Mouse (Mus musculus) CD8-positive naive resting alpha-beta T cell, adult 2 months (primary cell): ENCODE measurements at regions not wholly inside any gene's neighbourhood (a gene's known extent, or its start where the extent isn't known, plus 50 kb on each side); places are given as distances from the start of the nearest gene placed in this dataset.

ENCODE experiments used
- DNase-seq, 2 experiments: peaks; one replicate each; pipeline ENCODE4 v3.0.0; 2022; ENCODE audit warnings: low read depth in 2 of 2, low spot score in 2 of 2

DNA sequence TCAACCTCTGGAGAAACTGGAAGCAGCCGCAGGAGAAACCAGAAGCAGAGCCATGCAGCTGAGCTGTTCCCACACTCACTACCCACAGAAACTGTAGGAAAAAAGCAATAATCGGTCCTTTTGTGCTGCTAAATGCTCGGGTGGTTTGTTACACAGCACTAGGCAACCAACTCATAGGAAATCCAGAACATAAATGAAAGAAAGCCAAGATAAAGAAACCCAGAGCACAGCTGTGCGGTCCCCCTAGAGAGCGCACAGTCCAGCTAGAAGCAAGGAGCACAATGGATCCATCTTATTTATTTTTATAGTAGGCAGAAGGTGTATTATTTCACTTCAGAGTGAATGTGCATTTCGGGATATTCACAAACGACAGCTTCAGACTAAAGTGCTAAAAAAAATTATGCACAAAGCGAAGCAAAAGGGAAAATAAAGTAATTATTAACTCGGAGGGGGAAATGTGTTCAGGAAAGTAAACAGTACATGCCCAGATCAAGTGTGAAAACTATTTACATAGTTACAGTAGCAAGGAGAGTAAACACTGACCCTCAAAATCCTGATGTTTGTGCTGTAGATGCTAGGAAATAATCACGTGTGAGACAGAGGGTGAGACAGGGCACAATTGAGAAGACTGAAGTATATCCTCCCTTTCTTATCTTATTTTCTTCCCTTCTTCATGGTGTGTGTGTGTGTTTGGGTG lies 204.4 kb upstream of the Noct start:
- DNase-seq = no peak

DNA sequence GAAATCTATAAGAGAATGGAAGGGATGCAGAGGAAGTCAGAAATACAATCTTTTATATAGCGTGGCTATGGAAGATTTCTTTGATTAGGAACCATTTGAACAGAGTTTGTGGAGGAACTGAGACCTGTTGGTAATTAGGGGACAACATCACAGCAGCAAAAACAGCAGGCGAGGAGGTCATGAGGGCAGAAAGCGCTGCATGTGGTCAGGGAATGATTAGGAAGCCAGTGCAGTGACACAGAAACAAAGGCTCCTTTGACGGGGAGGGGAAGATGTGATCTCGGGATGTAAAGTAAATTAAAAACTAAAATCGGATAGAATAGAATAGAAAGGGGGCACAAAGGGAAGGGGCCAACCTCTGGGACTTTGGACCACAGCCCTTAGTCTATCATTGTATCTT lies 199.6 kb upstream of the Noct start:
- DNase-seq = no peak

DNA sequence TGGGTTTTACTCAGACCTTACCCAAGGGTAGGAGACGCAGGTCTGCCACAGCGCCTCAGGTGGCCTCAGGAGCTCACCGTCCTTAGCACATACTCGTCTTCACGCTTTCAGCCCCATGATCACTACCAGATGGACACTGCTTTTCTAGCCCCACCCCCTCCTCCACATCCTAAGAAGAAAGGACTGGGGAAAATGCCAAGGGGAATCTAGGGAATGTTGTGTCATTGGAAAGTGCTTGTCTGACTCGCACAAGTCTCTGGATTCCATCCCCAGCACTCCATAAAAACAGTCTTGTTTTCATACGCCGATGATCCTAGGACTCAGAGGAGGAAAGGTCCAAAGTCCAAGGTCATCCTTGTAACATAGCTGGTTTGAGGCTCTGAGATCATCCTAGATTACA lies 192.4 kb upstream of the Noct start:
- DNase-seq = no peak

DNA sequence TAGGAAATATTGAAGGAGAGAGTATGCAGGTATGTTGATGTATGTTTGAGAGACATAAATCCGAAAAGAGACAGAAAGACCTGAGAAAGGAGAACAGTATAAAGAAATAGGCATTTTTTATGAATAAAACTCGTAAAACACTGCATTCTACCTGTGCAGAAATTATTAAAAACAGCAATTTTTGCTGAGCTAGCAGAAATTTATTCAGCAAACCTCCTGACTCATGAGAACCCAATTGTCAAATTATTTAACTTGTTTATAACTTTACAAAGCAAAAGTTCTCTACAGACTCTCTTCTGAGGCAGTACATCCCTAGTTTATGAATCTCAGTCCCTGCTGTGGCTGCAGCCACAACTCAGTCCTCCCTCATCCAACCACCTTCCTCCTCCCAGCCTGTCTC lies 191.0 kb upstream of the Noct start:
- DNase-seq = no peak

DNA sequence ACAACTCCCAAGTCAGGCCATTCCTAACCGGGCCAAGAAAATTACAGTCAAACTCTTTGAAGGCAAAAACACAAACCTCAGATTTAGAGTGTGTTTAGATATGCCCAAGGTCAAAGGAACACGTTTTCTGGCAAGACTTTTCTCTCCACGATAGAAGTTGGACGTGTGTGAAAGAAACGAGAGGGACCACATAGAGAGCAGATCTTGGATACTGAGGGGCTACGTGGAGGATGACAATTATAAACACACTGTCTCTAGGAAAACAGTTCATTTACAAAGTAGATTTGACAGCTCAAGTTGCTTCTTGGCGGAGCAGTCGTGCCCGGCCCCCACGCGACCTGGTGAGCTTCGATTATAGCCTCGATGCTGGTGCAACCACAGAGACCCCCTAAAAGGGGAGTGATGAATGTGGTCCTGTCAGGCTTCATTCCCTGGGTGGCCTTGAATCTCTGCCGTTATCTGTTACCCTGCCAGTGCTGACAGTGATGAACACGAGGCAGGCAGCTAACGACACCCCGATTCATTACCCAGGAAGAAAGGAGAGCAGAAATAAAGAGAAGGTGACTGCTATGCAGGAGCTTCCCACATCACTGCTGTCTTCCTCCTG lies 187.4 kb upstream of the Noct start:
- no peak for DNase-seq

DNA sequence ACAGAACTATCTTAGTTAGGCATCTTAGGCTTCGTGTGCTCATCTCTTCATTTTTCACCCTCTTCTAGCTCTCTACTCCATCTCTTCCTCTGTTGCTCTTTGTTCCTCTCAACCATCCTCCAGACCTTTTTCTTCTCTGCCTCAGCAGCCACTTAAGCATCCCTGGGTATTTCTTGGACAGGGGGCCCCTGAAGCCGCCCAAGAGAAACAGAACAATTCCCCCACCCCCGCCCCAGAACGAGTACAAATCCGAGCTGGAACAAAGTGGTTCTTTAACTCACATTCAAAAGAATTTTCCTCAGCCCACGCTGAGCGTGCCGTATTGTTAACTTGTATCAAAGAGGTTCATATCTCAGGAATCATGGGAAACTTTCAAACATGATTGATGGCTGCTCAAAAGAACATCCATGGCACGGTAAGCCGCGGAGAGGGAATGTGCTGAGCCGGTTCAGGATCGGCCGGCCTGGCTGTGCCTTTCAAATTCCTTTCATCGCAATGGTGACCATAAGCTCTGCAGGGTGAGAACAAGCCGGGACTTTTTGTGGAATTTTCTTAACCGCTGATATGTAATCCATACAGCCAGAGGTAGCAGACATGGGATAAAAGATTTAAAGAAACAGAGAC lies 181.9 kb upstream of the Noct start:
- no peak for DNase-seq

DNA sequence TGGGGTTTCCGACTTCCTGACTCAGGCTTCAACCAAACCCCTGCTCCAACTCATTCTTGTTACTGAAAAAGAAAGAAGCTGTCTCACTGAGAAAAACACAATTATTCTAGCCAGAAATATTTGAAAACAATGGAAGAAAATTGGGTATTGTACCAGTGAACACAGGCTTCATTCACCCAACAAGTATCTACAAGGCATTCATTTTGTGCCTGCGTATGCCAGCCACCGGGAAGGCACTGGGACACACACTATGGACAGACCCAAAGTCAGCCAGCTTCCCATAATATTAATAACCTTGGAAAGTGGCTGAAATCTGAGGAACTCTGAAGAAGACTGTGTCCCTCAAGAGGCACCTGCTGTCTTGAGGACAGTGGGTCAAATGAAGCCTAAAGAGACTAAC lies 175.5 kb upstream of the Noct start:
- no peak for DNase-seq

DNA sequence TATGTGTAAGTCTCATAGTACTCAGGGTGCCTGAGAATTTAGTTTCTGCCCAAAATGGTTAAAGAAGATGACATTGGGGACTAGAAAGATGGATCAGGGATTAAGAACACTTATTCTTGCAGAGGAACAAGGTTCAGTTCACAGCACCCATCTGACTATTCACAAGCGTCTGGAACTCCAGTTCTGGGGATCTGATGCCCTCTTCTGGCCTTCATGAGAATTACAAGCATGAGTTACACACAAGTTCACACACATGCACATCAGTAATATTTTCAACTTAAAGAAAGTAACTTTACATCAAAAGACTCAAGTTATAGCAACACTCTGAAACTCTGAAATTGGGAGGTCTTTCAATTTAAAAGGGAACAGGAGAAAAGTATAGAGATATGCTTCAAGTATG lies 174.1 kb upstream of the Noct start:
- no peak for DNase-seq

DNA sequence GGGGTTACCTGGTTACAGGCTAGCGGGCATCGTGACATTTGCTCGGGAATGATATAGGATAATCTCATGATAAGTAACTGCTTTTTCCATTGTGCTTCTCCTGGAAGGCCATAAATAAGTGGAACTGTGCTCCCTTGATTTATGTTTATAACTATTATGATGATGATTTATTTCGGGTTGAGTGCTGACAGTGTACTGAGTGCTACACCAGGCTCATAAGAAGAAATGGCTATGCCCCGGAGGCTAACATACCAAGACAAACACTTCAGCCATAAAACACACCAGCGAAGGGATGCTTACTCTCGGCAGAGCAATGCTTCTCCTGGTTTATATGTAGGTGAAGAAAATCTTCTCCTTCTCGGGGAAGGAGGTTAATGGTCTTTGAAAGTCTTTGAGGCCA lies 169.2 kb upstream of the Noct start:
- DNase-seq = no peak

DNA sequence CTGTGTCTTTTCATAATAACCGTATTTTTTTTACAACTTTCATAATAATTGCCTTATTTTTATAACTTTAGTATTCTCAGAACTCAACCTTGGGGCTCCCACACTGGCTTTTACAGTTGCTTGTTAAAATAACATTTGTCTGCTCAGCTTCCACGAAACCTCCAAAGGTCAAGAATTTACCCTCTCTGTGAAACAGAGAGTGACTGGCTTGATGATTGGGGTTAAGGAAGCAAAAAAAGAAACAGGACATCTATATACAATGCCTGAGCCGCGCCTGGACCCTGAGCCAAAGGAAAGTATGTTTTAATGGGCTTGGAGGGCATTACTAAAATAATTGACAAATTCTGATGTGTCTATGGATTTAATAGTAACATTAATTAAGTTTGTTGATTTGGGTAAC lies 160.0 kb upstream of the Noct start:
- no peak for DNase-seq

DNA sequence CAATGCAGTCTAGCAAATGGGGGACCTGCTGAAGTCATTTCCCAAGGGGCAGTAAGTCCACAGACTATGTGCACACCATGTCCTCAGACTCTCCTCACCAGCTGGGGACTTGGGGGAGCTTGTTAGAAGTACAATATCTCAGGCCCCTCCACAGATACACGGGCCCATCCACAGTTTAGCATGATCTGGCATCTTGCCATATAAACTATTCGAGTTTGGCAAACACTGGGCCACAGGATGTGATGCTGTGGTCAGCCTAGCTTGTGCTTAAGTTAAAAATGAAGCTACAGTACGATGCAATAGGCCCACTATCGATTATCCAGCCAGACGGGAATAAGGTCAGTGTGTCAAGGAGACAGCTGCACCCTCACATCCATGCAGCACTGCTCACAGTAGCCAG lies 157.9 kb upstream of the Noct start:
- DNase-seq = no peak

DNA sequence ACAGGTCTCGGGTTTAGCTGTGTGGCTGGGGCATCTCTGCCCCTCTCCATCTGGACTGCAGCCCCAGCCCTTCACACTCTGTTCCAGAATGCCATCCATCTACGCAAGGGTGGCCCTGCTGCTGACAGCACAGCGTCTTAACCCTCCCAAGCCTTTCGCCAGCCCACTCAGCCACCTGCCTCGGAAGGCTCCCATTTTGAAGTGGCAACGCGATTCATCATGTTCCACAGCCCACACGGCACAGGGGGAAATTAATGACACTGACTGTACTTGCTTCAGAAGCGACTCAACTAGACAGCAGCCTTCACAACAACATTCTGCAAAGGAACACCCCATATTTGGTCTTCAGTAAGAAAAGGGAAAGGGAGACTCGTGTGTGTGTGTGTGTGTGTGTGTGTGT lies 151.8 kb upstream of the Noct start:
- DNase-seq = no peak

DNA sequence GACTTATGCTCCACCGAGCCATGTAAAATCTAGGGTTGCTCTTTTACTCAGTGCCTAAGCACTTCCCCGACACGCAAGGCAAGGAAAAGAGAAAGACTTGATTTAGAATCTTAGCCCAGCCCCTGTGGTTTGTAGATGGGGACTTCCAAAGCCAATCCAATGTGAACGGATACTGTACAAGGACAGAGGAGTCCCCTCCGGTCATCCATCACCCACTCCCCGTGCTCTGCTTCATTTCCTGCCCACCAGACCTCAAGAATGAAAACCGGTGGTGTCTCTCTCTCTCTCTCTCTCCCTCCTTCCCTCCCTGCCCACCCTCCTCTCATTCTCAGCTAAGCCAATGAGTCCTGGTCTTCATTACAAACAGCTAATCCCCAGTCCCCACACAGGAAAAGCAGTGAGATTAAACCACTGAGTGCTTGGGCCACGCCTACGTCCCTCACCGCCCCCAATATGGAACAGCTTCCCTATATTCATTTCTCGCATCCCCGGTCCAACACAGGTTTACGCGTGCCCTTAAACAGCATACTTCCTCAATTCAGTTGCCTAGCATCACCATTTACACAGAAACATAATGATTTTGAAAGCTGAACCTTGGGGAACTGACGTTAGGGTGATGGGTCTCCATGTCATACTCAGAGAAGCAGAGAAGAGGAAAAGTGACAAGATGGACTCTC lies 151.1 kb upstream of the Noct start:
- no peak for DNase-seq

DNA sequence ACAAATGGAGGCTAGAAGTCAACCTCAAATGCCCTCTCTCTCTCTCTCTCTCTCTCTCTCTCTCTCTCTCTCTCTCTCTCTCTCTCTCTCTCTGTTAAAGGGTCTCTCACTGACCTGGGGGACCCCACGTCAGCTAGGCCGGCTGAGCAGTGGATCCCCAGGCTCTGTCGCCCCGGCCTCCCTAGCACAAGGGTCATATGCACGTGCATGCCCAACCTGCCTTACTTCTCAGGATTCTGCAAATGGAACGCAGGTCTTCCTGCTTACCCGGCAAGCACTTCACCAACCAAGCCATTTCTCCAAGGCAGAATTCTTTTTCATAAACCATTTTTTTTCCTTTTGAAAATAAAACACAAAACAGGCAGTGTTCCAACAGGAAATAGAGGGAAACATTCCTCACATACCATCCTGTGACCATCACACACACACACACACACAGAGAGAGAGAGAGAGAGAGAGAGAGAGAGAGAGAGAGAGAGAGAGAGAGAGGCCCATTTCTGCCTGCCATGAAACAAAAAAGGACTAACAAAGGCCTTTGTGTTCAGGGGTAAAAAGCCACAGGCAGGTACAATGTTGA lies 150.4 kb upstream of the Noct start:
- DNase-seq = no peak

DNA sequence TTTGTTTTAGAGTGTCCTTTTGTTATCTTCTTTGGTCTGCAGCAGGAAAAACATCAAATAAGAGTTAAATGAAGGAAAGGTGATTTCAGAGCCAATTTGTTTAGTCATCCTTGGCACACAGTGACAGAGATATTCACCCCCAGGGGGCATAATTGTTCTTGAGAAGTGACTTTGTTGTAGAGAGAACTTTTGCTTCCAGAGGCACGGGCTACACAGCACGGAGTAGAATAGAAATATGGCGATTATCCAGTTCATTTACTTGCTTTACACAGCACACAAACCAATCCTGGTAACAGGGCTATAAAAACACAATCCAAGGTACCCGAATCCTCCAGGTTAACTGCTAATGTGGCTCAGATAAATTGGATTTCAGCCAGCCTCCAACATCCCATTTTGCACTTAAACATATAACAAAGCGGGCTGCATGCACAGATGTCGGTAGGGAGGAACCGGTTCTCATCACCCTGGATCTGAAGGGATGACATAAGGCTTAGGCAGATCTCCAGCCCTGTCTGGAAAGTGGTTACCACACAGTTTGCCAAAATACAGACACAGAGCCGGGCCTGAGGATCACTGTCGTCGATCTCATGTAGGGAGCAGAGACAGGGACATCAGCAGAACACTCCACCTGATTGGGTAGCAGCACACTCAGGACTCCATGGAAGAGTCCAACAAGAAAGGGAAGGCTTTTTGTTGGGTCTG lies 148.9 kb upstream of the Noct start:
- no peak for DNase-seq

DNA sequence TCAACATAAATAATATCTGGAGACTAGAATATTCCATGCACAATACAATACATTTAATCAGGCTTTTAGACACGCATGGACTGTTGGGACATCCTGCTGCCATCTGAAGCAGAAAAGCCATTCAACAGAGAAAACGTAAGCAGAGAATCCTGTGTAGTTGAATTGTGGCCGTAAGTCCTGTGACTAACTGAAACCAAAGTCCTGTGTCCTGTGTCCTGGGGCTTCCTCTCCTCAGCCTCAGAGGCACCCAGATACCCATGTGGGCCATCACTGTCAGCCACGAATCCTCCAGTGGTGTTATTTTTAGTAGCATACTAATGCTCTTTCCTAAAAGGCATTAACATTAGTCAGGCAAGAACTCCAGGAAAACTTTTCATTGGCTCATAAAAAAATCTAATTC lies 145.8 kb upstream of the Noct start:
- DNase-seq = no peak

DNA sequence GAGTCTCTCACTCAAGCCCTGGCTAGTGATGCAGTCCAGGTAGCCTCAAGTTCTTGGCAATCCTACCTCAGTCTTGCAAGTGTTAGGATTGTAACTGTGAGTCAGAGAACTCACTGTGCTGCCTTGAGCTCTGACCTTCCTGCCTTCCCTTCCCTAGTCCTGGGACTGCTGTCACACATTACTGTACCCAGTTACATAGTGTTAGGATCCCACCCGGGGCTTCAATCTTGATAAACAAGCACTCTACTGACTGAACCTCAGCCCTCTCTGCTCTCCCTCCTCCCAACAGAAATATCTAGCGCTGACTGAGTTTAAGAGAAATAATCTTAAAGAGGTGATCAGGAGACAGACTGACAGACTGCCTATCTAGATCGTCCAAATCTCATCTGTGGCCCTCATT lies 143.8 kb upstream of the Noct start:
- no peak for DNase-seq

DNA sequence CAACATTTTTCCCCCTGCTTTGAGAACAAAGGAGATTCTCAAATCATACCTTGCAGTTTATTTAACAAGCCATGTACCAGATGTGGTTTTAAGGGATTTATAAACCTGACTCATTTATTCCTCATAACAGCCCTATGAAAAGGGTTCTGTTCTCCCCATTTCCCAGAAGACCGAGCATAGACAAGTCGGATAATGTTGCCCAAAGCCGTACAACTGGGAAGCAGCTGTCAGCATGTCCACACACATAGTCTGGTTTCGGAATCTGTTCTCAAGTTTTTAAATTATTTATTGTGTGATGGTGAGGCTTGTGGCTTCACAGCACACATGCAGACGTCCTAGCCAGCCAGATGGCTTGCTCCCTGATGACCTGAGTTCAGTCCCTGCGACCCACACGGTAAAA lies 143.4 kb upstream of the Noct start:
- no peak for DNase-seq

DNA sequence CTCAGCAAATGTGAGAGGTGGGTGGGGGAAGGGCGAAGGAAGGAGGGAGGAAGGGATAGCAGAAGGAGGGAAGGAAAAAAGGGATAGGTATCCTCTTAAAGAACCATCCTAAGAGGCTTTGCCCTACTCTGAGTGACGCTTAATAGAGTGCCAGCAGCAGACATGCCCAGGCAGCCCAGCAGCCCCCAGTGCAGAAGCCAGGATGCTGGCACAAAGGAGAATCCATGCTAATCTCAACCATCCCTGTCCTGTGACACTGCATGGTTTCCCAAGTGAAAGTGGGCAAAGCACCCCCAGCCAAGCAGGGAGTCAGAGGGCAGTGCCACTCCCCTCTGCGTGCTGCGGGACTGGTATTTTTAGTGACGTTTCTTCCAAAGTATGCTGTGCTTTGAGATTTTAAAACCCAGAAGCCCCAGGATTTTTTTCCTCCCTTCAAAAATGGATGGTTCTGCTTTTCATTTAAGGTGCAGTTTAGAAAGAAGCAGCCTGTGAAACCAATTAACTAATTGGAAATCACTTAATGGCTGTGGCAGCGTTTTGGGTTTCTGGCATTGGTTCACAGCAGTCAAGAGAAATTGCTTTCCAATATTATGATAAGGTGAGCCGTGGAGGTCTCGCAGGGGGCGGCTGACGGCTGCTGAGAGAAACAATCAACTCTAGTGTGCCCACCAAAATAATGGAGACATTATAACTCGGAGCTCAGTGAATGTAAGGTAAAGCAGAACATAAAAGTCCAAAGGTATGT lies 141.2 kb upstream of the Noct start:
- DNase-seq = no peak

DNA sequence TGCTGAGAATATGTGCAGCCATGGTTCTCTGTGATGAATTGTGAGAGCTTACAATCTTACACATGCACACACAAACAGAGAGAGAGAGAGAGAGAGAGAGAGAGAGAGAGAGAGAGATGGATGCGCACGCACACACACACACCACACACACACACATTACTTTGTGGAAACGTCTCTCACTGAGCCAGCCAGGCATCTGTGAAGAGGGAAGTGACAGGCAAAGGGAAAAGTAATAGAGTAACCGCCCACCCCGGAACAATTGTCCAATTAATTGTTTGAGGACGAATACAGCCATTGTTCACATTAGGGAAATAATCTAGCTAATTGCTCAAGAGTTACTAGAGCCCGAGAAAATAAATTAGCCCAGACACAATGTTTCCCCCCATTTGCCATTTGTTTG lies 140.7 kb upstream of the Noct start:
- DNase-seq = no peak

DNA sequence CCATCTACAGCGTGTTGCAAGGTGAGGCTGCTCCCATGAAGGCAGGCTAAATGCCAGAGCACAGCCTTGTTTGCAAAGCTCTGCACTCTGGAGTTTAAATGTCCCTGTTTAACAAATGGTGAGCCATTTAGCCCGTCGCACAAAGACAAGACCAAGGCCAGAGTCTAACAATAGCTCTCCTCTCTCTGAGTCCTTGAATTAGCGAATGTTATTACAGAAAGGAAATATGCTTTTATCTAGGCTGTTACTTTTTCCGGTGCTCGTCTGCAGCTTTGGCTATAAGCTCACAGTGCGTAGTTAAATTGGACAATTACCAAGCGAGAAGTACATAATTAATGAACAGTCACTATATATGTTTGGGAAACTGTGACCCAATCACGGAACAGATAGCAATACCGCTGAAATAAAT lies 137.8 kb upstream of the Noct start:
- DNase-seq = no peak
